Mouse (Mus musculus): ENCODE results near the gene Slc6a9.

- no peak for TF ChIP-seq POLR2A (IDR thresholded peaks at IDR 0.05; ENCODE audit: insufficient read depth, low read depth, low read length)
- no peak for TF ChIP-seq CTCF (IDR thresholded peaks at IDR 0.05; ENCODE audit: insufficient read depth, low read depth, low read length)
These were observed 55.7 kb downstream of the Slc6a9 start for GRCm38 (mm10) chr4:117890031-117890430.

Data from olfactory bulb, adult 2 months (tissue).